Comparison of ENCODE assay signal across 8 mouse cellular contexts in genomic region chr2:131264027-131264426, GRCm38 (mm10). TPM values are rescaled to one million over a fixed set of nuclear protein-coding genes. Genes with fewer than 3 reads are reported as not detected.
DNase-seq lines count a peak whose midpoint lies in the region; ATAC-seq and TF ChIP-seq lines count a peak whose summit lies in the region.

No protein-coding gene starts in this region.

- no peak overlapping the region for H3K4me3 ChIP-seq in kidney, postnatal 0 days (replicated peaks; ENCODE audit: low read depth, low read length)
- 0 out of 2 replicates have a peak overlapping the region, but pooled peaks have one; percentile 87 for H3K4me3 ChIP-seq in embryonic facial prominence, embryonic 12.5 days
- peak overlapping the region; percentile 80; the same call in 1 of the 2 replicates for H3K4me3 ChIP-seq in intestine, embryonic 15.5 days (replicated peaks)
- no peak overlapping the region for H3K4me3 ChIP-seq in neural tube, embryonic 12.5 days

- H3K4me1 ChIP-seq in kidney, postnatal 0 days (replicated peaks; ENCODE audit: insufficient read depth, low read length): no peaks in the 10 kb centered on the region
- H3K4me1 ChIP-seq in embryonic facial prominence, embryonic 12.5 days: peaks cover 19% of the 10 kb centered on the region
- H3K4me1 ChIP-seq in intestine, embryonic 15.5 days (replicated peaks): peaks cover 18% of the 10 kb centered on the region
- peaks cover 14% of the 10 kb centered on the region for H3K4me1 ChIP-seq in neural tube, embryonic 12.5 days

- DNase-seq in kidney, postnatal 0 days (ENCODE audit: low spot score): no peak
- no peak for DNase-seq in kidney, adult 9 months
- DNase-seq in cerebellum, postnatal 36 days: no peak
- DNase-seq in testis, postnatal 10 days (ENCODE audit: low spot score): no peak
- DNase-seq in ovary, adult 18-20 months (ENCODE audit: low spot score): no peak

- H3K9ac ChIP-seq in kidney, postnatal 0 days (ENCODE audit: low read depth, low read length): no peak overlapping the region
- no peak overlapping the region for H3K9ac ChIP-seq in embryonic facial prominence, embryonic 12.5 days
- no peak overlapping the region for H3K9ac ChIP-seq in intestine, embryonic 15.5 days
- H3K9ac ChIP-seq in neural tube, embryonic 12.5 days: no peak overlapping the region

- no peak for ATAC-seq in kidney, postnatal 0 days (replicated peaks; ENCODE audit: low FRiP score, low read depth)
- no peak for ATAC-seq in embryonic facial prominence, embryonic 12.5 days (ENCODE audit: insufficient number of reproducible peaks, insufficient read depth, low FRiP score, low TSS enrichment)
- no peak for ATAC-seq in intestine, embryonic 15.5 days
- ATAC-seq in neural tube, embryonic 12.5 days (ENCODE audit: low FRiP score, low read depth): no peak

- peak overlapping the region; percentile 76 for H3K4me2 ChIP-seq in kidney, postnatal 0 days (ENCODE audit: low read length)
- peak overlapping the region; percentile 70 for H3K4me2 ChIP-seq in embryonic facial prominence, embryonic 12.5 days (replicated peaks)
- peak overlapping the region; percentile 70 for H3K4me2 ChIP-seq in intestine, embryonic 15.5 days (replicated peaks)
- H3K4me2 ChIP-seq in neural tube, embryonic 12.5 days (replicated peaks): peak overlapping the region; percentile 78

- TF ChIP-seq CTCF in kidney, postnatal 0 days (IDR thresholded peaks at IDR 0.05; ENCODE audit: low read depth): no peak

- 50% methylated on average over 6 of the region's 6 CpGs for WGBS in kidney, postnatal 0 days
- 74% methylated on average over 6 of the region's 6 CpGs for WGBS in embryonic facial prominence, embryonic 12.5 days
- WGBS in intestine, embryonic 15.5 days: 72% methylated on average over 6 of the region's 6 CpGs
- WGBS in neural tube, embryonic 12.5 days: 72% methylated on average over 6 of the region's 6 CpGs

- no peaks in the 10 kb centered on the region for H3K36me3 ChIP-seq in kidney, postnatal 0 days (ENCODE audit: insufficient read depth, low read length)
- H3K36me3 ChIP-seq in embryonic facial prominence, embryonic 12.5 days: peaks cover 7% of the 10 kb centered on the region; the same call in 1 of the 2 replicates
- no peaks in the 10 kb centered on the region for H3K36me3 ChIP-seq in intestine, embryonic 15.5 days
- no peaks in the 10 kb centered on the region for H3K36me3 ChIP-seq in neural tube, embryonic 12.5 days

- H3K27ac ChIP-seq in kidney, postnatal 0 days: no peak overlapping the region
- H3K27ac ChIP-seq in embryonic facial prominence, embryonic 12.5 days: no peak overlapping the region
- no peak overlapping the region for H3K27ac ChIP-seq in intestine, embryonic 15.5 days
- H3K27ac ChIP-seq in neural tube, embryonic 12.5 days: no peak overlapping the region

- no peaks in the 10 kb centered on the region for H3K9me3 ChIP-seq in kidney, postnatal 0 days (replicated peaks; ENCODE audit: low read length)
- no peaks in the 10 kb centered on the region for H3K9me3 ChIP-seq in embryonic facial prominence, embryonic 12.5 days
- no peaks in the 10 kb centered on the region for H3K9me3 ChIP-seq in intestine, embryonic 15.5 days
- no peaks in the 10 kb centered on the region for H3K9me3 ChIP-seq in neural tube, embryonic 12.5 days

- H3K27me3 ChIP-seq in kidney, postnatal 0 days (ENCODE audit: insufficient read depth, low read length): no peaks in the 10 kb centered on the region
- no peaks in the 10 kb centered on the region for H3K27me3 ChIP-seq in embryonic facial prominence, embryonic 12.5 days
- H3K27me3 ChIP-seq in intestine, embryonic 15.5 days (replicated peaks): no peaks in the 10 kb centered on the region
- no peaks in the 10 kb centered on the region for H3K27me3 ChIP-seq in neural tube, embryonic 12.5 days (replicated peaks)

RNA-seq across cellular contexts. Expression of gene Pank2, which starts 1.7 kb away (rescaled TPM):
- 32.1 and 36.7 TPM in 2 replicates for polyA plus RNA-seq in kidney, postnatal 0 days (2015; fragmentation: Nextera tagmentation; extraction: Ambion mirVana)
- 61.8 and 61.9 TPM in 2 replicates for polyA plus RNA-seq in embryonic facial prominence, embryonic 12.5 days (2016; fragmentation: Nextera tagmentation; extraction: Ambion mirVana)
- polyA plus RNA-seq in intestine, embryonic 15.5 days (2015; fragmentation: Nextera tagmentation; extraction: Ambion mirVana): 28.0 and 35.4 TPM in 2 replicates
- polyA plus RNA-seq in neural tube, embryonic 12.5 days (2016; fragmentation: Nextera tagmentation; extraction: Ambion mirVana): 55.3 and 56.1 TPM in 2 replicates

RNA-seq across cellular contexts. Expression of gene Mavs, which starts 30.2 kb away (rescaled TPM):
- polyA plus RNA-seq in kidney, postnatal 0 days (2015; fragmentation: Nextera tagmentation; extraction: Ambion mirVana): 31.8 and 34.2 TPM in 2 replicates
- 16.3 and 18.1 TPM in 2 replicates for polyA plus RNA-seq in embryonic facial prominence, embryonic 12.5 days (2016; fragmentation: Nextera tagmentation; extraction: Ambion mirVana)
- 22.1 and 25.7 TPM in 2 replicates for polyA plus RNA-seq in intestine, embryonic 15.5 days (2015; fragmentation: Nextera tagmentation; extraction: Ambion mirVana)
- 9.5 and 10.3 TPM in 2 replicates for polyA plus RNA-seq in neural tube, embryonic 12.5 days (2016; fragmentation: Nextera tagmentation; extraction: Ambion mirVana)

RNA-seq across cellular contexts. Expression of gene Ap5s1, which starts 57.1 kb away (rescaled TPM):
- polyA plus RNA-seq in kidney, postnatal 0 days (2015; fragmentation: Nextera tagmentation; extraction: Ambion mirVana): 29.9 and 33.4 TPM in 2 replicates
- 29.7 and 31.5 TPM in 2 replicates for polyA plus RNA-seq in embryonic facial prominence, embryonic 12.5 days (2016; fragmentation: Nextera tagmentation; extraction: Ambion mirVana)
- 22.0 and 26.1 TPM in 2 replicates for polyA plus RNA-seq in intestine, embryonic 15.5 days (2015; fragmentation: Nextera tagmentation; extraction: Ambion mirVana)
- 30.7 and 36.3 TPM in 2 replicates for polyA plus RNA-seq in neural tube, embryonic 12.5 days (2016; fragmentation: Nextera tagmentation; extraction: Ambion mirVana)

Comparison
In these comparisons a context has a peak if more than half of its experiments do, and no peak if none do; other contexts are left out.
1. H3K4me3 ChIP-seq: peak in embryonic facial prominence, embryonic 12.5 days (single experiment) and intestine, embryonic 15.5 days (single experiment); none in kidney, postnatal 0 days (single experiment) and neural tube, embryonic 12.5 days (single experiment).
2. Peak in every context shown above with its lines, with median percentiles within 50 percentile points of each other: H3K4me2 ChIP-seq.